Mouse (Mus musculus) induced T-regulatory cell, adult 2 months (primary cell): ENCODE measurements around the gene Vgf.

Experiments used
- DNase-seq: peaks from one replicate; pipeline ENCODE4 v3.0.0-alpha.2; 2012; ENCODE audit warnings: low read depth

Gene Vgf

DNA sequence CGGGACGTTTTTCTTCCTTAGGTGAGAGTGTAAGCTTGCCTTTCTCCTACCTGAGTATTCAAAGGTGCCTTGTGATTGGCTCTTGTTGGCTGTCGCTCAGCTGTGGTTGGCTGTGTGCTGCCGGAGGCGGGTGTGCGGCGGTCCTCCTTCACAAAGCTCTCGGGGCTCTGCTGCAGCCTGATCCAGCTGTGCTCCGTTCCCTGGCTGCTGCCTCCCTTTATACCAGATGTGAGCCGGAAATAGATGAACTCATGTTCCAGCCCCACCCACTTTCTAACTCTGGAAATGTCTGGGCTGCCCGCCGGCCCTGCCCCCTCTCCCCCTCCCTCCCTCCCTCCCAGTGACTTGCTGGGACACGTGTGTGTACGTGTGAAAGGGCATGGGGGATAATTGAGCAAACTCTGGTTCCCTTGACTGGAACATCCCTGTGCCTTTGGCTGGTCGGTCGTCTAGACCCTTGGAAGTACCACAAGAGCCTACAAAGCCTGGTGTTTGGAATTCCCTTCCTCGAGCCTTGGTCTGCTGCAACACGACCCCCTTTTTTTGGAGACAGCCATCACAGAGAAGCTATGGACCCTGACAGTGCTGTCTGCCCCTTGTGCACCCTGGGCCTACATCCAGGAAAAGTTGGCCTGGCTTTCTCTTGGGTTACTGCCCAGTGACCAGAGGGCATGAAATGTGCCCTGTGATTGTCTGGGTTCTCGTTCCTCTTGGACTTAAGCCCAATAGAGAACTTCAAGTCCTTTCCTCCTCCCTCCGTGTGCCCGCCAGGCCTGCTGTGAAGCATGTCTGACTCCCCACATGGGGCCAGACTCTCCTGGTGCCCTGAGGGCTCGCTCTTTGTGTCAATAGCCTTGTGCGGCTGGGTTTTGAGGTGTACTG lies 46.1 kb downstream of the Vgf start, which contains the start of gene Serpine1:
Gene Serpine1, minus strand, starts transcription at position 190 of the 882 bp plus-strand sequence.
- DNase-seq = peak; percentile 58

DNA sequence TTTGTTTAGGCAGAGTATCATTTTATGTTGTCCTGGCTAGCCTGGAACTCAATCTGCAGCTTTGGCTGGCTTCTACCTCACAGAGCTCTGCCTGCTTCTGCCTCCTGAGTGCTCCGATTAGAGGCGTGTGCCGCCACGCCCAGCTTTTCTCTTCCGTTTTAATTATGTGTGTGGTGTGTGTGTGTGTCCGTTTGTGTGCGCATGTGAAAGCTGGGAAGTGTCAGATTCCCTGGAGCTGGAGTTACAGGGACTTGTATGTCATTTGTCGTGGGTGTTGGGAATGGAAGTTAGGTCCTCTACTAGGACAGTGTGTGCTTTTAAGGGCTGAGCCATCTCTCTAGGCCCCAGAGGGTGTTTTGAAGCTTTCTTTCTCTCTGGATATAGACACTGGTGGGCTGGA lies 46.9 kb downstream of the Vgf start:
- no peak for DNase-seq

GRCm38 (mm10) chr5:137074191-137074651 lies 48.0 kb downstream of the Vgf start:
- no peak for DNase-seq

DNA sequence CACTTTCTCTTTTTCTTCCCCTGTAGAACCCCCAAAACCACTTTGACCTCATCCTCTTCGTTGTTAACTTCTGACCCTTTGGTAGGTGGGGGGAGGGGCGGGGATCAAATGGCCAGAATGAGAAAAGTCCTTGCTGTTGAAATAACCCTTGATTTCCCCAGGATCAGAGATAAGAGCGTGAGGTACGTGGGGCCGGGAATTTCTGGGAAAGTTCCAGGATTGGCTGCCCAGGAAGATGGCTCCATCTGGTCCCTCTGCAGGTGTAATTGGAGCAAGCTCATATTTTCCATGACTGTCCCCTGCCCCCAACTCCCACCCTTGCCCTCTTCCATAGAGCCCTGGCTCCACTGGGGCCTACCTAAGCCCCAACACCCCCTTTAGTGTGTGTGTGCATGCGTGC lies 49.5 kb downstream of the Vgf start:
- no peak for DNase-seq

DNA sequence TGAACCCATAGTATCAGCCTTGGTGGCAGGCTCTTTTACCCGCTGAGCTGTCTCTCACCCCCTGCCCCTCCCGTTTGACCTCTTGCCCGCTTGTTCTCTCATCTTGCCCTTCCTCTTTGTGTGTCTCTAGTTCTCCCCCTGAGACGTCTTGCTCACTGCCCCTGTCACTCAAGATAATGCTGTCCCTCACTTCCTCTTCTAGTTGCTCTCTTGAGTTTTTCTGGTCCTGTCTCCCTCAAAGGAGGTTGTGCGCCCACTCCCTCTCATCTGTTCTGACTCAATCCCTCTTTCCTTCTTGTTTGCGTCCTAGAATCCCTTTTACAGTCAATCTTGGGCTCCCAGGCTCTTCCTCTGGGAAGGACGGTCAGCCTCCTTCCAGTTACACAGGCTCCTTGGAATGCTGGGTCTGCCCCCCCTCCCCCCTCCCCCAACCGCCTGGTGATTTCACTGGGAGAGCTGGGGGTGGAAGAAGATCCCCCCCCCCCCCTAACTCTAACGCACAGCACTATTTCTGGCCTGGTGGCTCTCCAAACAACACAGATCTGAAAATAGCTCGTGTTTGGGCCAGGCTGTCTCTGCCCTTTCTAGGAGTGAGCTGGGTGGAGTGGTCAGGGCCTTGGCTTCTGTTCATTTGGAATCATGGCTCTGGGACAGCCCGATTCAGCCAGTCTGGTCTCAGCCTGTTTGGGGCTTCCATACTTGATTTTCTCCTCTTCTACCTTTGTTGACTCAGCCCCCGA lies 50.2 kb downstream of the Vgf start:
- no peak for DNase-seq

DNA sequence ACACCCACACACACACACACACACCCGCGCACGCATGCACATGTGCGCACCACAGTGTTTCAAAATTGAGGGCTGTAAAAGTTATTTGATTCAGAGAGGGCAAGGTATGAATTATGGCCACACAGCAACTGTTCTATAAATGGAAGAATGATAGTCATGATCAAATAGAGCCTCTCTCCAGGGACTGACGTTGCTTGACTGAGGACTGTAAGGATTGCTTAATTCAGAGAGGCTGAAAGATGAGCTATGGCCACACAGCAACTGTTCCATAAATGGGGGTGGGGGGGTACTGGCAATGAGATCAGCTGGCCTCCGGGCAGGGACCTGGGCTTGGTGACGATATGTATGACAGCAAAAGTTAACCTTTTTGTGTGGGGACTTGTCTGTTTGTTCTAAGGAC lies 51.0 kb downstream of the Vgf start:
- DNase-seq = no peak

- no peak for DNase-seq
Observed at GRCm38 (mm10) chr5:137078041-137078440, 51.8 kb downstream of the Vgf start.

DNA sequence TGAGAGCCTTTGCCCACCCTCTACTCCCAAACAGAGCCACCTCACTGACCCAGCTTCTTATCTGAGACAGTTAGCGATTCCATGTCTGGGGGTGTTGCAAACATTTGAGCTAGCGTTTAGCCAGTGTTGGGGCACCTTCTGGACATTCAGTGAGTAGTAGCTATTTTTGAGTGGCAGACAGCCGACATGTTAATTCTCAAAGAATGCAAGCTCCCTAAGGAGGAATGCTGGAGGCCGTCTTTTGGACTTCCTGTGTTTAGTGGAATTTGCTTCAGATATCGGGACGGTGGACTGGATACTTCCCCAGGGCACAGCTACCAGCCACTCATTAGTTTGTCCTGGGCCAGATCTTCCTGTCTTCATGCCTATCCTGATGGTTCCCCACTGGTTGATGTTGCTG lies 52.4 kb downstream of the Vgf start:
- DNase-seq = no peak

DNA sequence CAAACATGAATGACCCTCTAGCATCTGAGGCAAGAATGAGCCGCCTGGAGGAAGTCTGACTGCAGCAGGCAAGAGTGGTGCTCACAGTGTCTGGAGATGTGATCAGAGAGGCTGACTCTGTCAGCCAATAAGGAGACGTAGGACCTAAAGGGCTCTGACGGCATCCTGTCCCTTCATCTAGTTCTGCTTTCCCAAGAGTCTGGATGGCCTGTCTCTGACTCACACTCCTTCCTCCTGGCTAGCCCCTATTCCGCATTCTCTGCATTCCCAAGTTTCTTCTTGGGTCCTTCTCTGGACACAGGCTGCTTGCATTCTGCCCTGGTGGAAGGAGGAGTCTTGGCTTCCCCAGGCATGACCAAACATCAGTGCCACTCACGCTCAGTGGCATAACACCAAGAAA lies 53.7 kb downstream of the Vgf start:
- no peak for DNase-seq
